Mouse (Mus musculus): Measurements from ENCODE around the gene Anp32a. TPM values are rescaled to one million over a fixed set of nuclear protein-coding genes. Genes with fewer than 3 reads are reported as not detected.

Anp32a gene
- total RNA-seq, 1 experiment: 96.0 TPM

GRCm38 (mm10) chr9:62373222-62374123 is 32.4 kb downstream of the Anp32a start:
- Histone ChIP-seq H3K9me3 (ENCODE audit: control insufficient read depth, insufficient read depth, low read depth, low read length) (no peaks in the 10 kb centered on the region), H3K4me1 (ENCODE audit: control insufficient read depth in 2 of 2, insufficient read depth in 2 of 2, low read length in 2 of 2, poor library complexity in 1 of 2) (peaks cover 7 to 32% of the 10 kb centered on the region in 2 experiments; a peak in 3 of 4 replicates), H3K9ac (ENCODE audit: insufficient read depth, low read depth, low read length, poor library complexity, severe bottlenecking) (no peak overlapping the region), H3K4me3 (ENCODE audit: insufficient read depth in 1 of 2, low read depth in 1 of 2, low read length in 2 of 2, poor library complexity in 1 of 2, severe bottlenecking in 1 of 2) (no peak overlapping the region), H3K36me3 (ENCODE audit: control insufficient read depth, insufficient read depth, low read length, poor library complexity, severe bottlenecking) (peaks cover 48% of the 10 kb centered on the region), H3K27ac (ENCODE audit: insufficient read depth, low read depth, low read length, poor library complexity, severe bottlenecking) (no peak overlapping the region)
- peak; percentile 62 for TF ChIP-seq ZC3H11A (IDR thresholded peaks at IDR 0.05; ENCODE audit: borderline replicate concordance, low read depth, low read length)
- no peak for TF ChIP-seq HCFC1 (IDR thresholded peaks at IDR 0.05; ENCODE audit: borderline replicate concordance, insufficient read depth, low read length)
- in situ Hi-C loops (cut with MboI; ENCODE audit: low sequenced_read_pairs in 2 of 2, unreplicated experiment in 2 of 2): no loop called here
- no peak for DNase-seq (ENCODE audit: low read depth, low spot score)

GRCm38 (mm10) chr9:62374276-62374675 is 33.2 kb downstream of the Anp32a start:
- peaks cover 45% of the 10 kb centered on the region for H3K36me3 ChIP-seq (ENCODE audit: control insufficient read depth, insufficient read depth, low read length, poor library complexity, severe bottlenecking)
- DNase-seq (ENCODE audit: low read depth, low spot score): no peak
- H3K27ac ChIP-seq (ENCODE audit: insufficient read depth, low read depth, low read length, poor library complexity, severe bottlenecking): no peak overlapping the region
- H3K4me3 ChIP-seq (ENCODE audit: insufficient read depth in 1 of 2, low read depth in 1 of 2, low read length in 2 of 2, poor library complexity in 1 of 2, severe bottlenecking in 1 of 2): no peak overlapping the region; a peak in 1 of 4 replicates
- in situ Hi-C loops (cut with MboI; ENCODE audit: low sequenced_read_pairs in 2 of 2, unreplicated experiment in 2 of 2): no loop called here
- no peak overlapping the region for H3K9ac ChIP-seq (ENCODE audit: insufficient read depth, low read depth, low read length, poor library complexity, severe bottlenecking)
- TF ChIP-seq CHD2 (IDR thresholded peaks at IDR 0.05; ENCODE audit: low read depth, low read length) (no peak), ZNF384 (IDR thresholded peaks at IDR 0.05; ENCODE audit: low read depth, low read length) (no peak), MAFK (IDR thresholded peaks at IDR 0.05; ENCODE audit: insufficient read depth, low read depth, low read length) (no peak), HCFC1 (IDR thresholded peaks at IDR 0.05; ENCODE audit: borderline replicate concordance, insufficient read depth, low read length) (no peak), ZC3H11A (IDR thresholded peaks at IDR 0.05; ENCODE audit: borderline replicate concordance, low read depth, low read length) (no peak)
- H3K9me3 ChIP-seq (ENCODE audit: control insufficient read depth, insufficient read depth, low read depth, low read length): no peaks in the 10 kb centered on the region
- H3K4me1 ChIP-seq (ENCODE audit: control insufficient read depth in 2 of 2, insufficient read depth in 2 of 2, low read length in 2 of 2, poor library complexity in 1 of 2): peaks cover 7 to 24% of the 10 kb centered on the region in 2 experiments; a peak in 3 of 4 replicates

- in situ Hi-C loops (cut with MboI; ENCODE audit: low sequenced_read_pairs in 2 of 2, unreplicated experiment in 2 of 2): no loop called here
- H3K9me3 ChIP-seq (ENCODE audit: control insufficient read depth, insufficient read depth, low read depth, low read length): no peaks in the 10 kb centered on the region
- TF ChIP-seq ZNF384 (IDR thresholded peaks at IDR 0.05; ENCODE audit: low read depth, low read length): no peak
- no peak for TF ChIP-seq MAFK (IDR thresholded peaks at IDR 0.05; ENCODE audit: insufficient read depth, low read depth, low read length)
- TF ChIP-seq CHD2 (IDR thresholded peaks at IDR 0.05; ENCODE audit: low read depth, low read length): no peak
- TF ChIP-seq HCFC1 (IDR thresholded peaks at IDR 0.05; ENCODE audit: borderline replicate concordance, insufficient read depth, low read length): no peak
- no peak for TF ChIP-seq ZC3H11A (IDR thresholded peaks at IDR 0.05; ENCODE audit: borderline replicate concordance, low read depth, low read length)
- H3K4me1 ChIP-seq (ENCODE audit: control insufficient read depth in 2 of 2, insufficient read depth in 2 of 2, low read length in 2 of 2, poor library complexity in 1 of 2): peaks cover 5 to 13% of the 10 kb centered on the region in 2 experiments
- H3K4me3 ChIP-seq (ENCODE audit: insufficient read depth in 1 of 2, low read depth in 1 of 2, low read length in 2 of 2, poor library complexity in 1 of 2, severe bottlenecking in 1 of 2): no peak overlapping the region
- DNase-seq (ENCODE audit: low read depth, low spot score): no peak
- peaks cover 48% of the 10 kb centered on the region for H3K36me3 ChIP-seq (ENCODE audit: control insufficient read depth, insufficient read depth, low read length, poor library complexity, severe bottlenecking)
- no peak overlapping the region for H3K9ac ChIP-seq (ENCODE audit: insufficient read depth, low read depth, low read length, poor library complexity, severe bottlenecking)
- no peak overlapping the region for H3K27ac ChIP-seq (ENCODE audit: insufficient read depth, low read depth, low read length, poor library complexity, severe bottlenecking)
Measured at GRCm38 (mm10) chr9:62377897-62378296, 36.8 kb downstream of the Anp32a start.

- Histone ChIP-seq H3K9me3 (ENCODE audit: control insufficient read depth, insufficient read depth, low read depth, low read length) (no peaks in the 10 kb centered on the region), H3K9ac (ENCODE audit: insufficient read depth, low read depth, low read length, poor library complexity, severe bottlenecking) (no peak overlapping the region), H3K4me1 (ENCODE audit: control insufficient read depth in 2 of 2, insufficient read depth in 2 of 2, low read length in 2 of 2, poor library complexity in 1 of 2) (peaks cover 2 to 5% of the 10 kb centered on the region in 2 experiments; a peak in 2 of 4 replicates), H3K4me3 (ENCODE audit: insufficient read depth in 1 of 2, low read depth in 1 of 2, low read length in 2 of 2, poor library complexity in 1 of 2, severe bottlenecking in 1 of 2) (no peak overlapping the region), H3K36me3 (ENCODE audit: control insufficient read depth, insufficient read depth, low read length, poor library complexity, severe bottlenecking) (peaks cover 28% of the 10 kb centered on the region), H3K27ac (ENCODE audit: insufficient read depth, low read depth, low read length, poor library complexity, severe bottlenecking) (no peak overlapping the region)
- TF ChIP-seq MAFK (IDR thresholded peaks at IDR 0.05; ENCODE audit: insufficient read depth, low read depth, low read length) (no peak), ZNF384 (IDR thresholded peaks at IDR 0.05; ENCODE audit: low read depth, low read length) (no peak), HCFC1 (IDR thresholded peaks at IDR 0.05; ENCODE audit: borderline replicate concordance, insufficient read depth, low read length) (no peak), ZC3H11A (IDR thresholded peaks at IDR 0.05; ENCODE audit: borderline replicate concordance, low read depth, low read length) (no peak), CHD2 (IDR thresholded peaks at IDR 0.05; ENCODE audit: low read depth, low read length) (no peak)
- no peak for DNase-seq (ENCODE audit: low read depth, low spot score)
- in situ Hi-C loops (cut with MboI; ENCODE audit: low sequenced_read_pairs in 2 of 2, unreplicated experiment in 2 of 2): no loop called here
Measured at GRCm38 (mm10) chr9:62380351-62380750, 39.3 kb downstream of the Anp32a start.

Measured in ES-E14 (cell line).